Mouse (Mus musculus) liver, postnatal 0 days (tissue): ENCODE data around the gene Catsperg2. TPM values are rescaled to one million over a fixed set of nuclear protein-coding genes. Genes with fewer than 3 reads are reported as not detected.
A peak's percentile ranks its signal among the peaks of the same experiment; 100 is the strongest.
"Not testable (repeated sequence)": the region's sequence is repeated elsewhere in the genome, so short reads cannot be mapped to it uniquely, and the experiment has no call there.

ENCODE experiments used
- ATAC-seq: fragments of 200-750 bp; cut with Nextera tagmentation; 2 replicates; pipeline ENCODE4 v1.8.0; 2017; ENCODE audit warnings: mild to moderate bottlenecking, moderate library complexity
- DNase-seq: peaks from one replicate; pipeline ENCODE4 v3.0.0-alpha.2; 2016
- H3K27ac ChIP-seq: fragments of 300-500 bp; sonication (generic); 2 replicates; pipeline ENCODE4 v1.5.1; 2014; ENCODE audit warnings: antibody characterized with exemption, moderate library complexity, mild to moderate bottlenecking, low read depth
- H3K27me3 ChIP-seq: fragments of 300-500 bp; sonication (generic); 2 replicates; pipeline ENCODE4 v1.6.1; 2014; ENCODE audit warnings: low read length, control low read depth, mixed read lengths; ENCODE audit not compliant: insufficient read depth
- H3K36me3 ChIP-seq: fragments of 300-500 bp; sonication (generic); replicated peaks from 2 replicates; pipeline ENCODE4 v1.6.1; 2014; ENCODE audit warnings: mild to moderate bottlenecking, control low read depth, low read length, moderate library complexity, mixed read lengths; ENCODE audit not compliant: insufficient read depth
- H3K4me1 ChIP-seq: fragments of 300-500 bp; sonication (generic); 2 replicates; pipeline ENCODE4 v1.6.1; 2014; ENCODE audit warnings: antibody characterized with exemption, mild to moderate bottlenecking, control low read depth; ENCODE audit not compliant: insufficient read depth
- H3K4me2 ChIP-seq: fragments of 300-500 bp; sonication (generic); 2 replicates; pipeline ENCODE4 v1.6.1; 2014; ENCODE audit warnings: low read depth, mild to moderate bottlenecking, low read length, moderate library complexity, mixed read lengths
- H3K4me3 ChIP-seq: fragments of 300-500 bp; sonication (generic); 2 replicates; pipeline ENCODE4 v1.5.1; 2014; ENCODE audit warnings: low read depth, low read length
- H3K9ac ChIP-seq: fragments of 300-500 bp; sonication (generic); replicated peaks from 2 replicates; pipeline ENCODE4 v1.6.1; 2014; ENCODE audit warnings: mild to moderate bottlenecking, moderate library complexity
- H3K9me3 ChIP-seq: fragments of 300-500 bp; sonication (generic); 2 replicates; pipeline ENCODE4 v1.6.1; 2016; ENCODE audit warnings: mild to moderate bottlenecking, control low read depth, low read length, mixed read lengths
- CTCF ChIP-seq: sonication (generic); IDR thresholded peaks from 2 replicates; pipeline ENCODE4 v1.5.1; 2016; ENCODE audit warnings: antibody characterized with exemption, low read depth
- EP300 ChIP-seq: IDR thresholded peaks from 2 replicates; pipeline ENCODE4 v1.6.1; 2016; ENCODE audit warnings: antibody characterized with exemption, low read depth, mild to moderate bottlenecking
- WGBS: fragments of 180-500 bp; shearing (Covaris S2); extraction: QIAGEN DNeasy Blood & Tissue Kit; methylation state at CpG from one replicate; pipeline ENCODE4 v1.1.7; 2014; ENCODE audit not compliant: insufficient replicate concordance; 5-methylcytosine and 5-hydroxymethylcytosine counted together
- polyA plus RNA-seq: library from polyadenylated mRNA; unstranded; fragments of >200 nt; fragmentation: Nextera tagmentation; extraction: Ambion mirVana; gene quantifications from 2 replicates; pipeline ENCODE4 v1.2.1, GENCODE M21; 2015

The Catsperg2 gene
- polyA plus RNA-seq, 1 experiment from 2014 or later = not detected

GRCm38 (mm10) chr7:29767058-29767686 is 40.3 kb upstream of the Catsperg2 start:
- H3K27ac ChIP-seq = peak overlapping the region; percentile 90
- TF ChIP-seq EP300 (no peak), CTCF (no peak)
- WGBS = 1% methylated on average over 15 of the region's 15 CpGs
- ATAC-seq (peak; percentile 63), DNase-seq (peak; percentile 80)
- H3K4me2 ChIP-seq = peak overlapping the region; percentile 94
- H3K9me3 ChIP-seq = no peaks in the 10 kb centered on the region
- peaks cover 19% of the 10 kb centered on the region for H3K4me1 ChIP-seq
- H3K9ac ChIP-seq = peak overlapping the region; percentile 54
- H3K27me3 ChIP-seq = no peaks in the 10 kb centered on the region
- H3K36me3 ChIP-seq = peaks cover 2% of the 10 kb centered on the region; the same call in 1 of the 2 replicates
- H3K4me3 ChIP-seq = peak overlapping the region; percentile 67

DNA sequence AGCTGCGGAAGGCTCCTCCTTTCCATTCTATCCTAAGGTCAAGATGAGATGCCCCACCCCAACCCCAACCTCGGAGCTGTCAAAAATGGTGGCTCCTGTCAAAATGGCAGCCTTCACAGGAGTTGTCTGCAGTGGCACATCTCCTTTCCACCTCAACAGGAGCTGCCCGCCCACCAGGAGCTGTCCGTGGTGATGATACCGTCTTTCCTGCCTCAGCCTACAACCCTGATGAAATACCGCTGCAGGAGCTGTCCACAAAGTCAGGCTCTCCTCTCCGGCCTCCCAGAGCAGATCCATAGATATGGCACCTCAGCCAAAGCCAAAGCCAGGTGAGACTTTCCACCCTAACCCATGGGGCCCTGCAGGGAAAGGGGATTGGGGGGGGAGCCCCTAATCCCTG is 37.9 kb upstream of the Catsperg2 start:
- 84% methylated on average over 7 of the region's 7 CpGs for WGBS
- no peak for DNase-seq

DNA sequence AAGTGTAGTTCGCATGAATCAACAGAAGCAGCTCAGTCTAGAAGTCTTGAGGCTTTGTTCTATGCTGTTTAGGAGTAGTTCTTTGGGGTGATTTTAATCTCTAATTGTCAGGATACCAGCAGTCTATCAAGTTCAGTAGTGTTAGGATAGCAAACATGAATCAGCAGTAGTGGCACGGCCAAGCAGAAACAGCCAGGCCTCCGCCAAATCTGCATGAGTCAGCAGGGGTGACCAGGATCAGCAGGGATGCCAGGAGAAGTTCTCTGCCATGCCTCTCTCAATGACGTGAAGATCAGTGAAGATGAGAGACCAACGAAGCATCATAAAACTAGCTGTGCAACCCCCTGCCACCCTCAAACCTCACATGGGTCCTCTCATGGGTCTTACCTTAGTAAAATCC is 33.6 kb upstream of the Catsperg2 start:
- 76% methylated on average over 5 of the region's 5 CpGs for WGBS
- no peak overlapping the region for H3K4me3 ChIP-seq

More for the DNA sequence above, 37.9 kb upstream of the Catsperg2 start:
- H3K4me2 ChIP-seq = no peak overlapping the region
- no peak for ATAC-seq
- H3K27ac ChIP-seq = no peak overlapping the region
- no peaks in the 10 kb centered on the region for H3K36me3 ChIP-seq
- H3K9ac ChIP-seq = no peak overlapping the region
- no peaks in the 10 kb centered on the region for H3K9me3 ChIP-seq
- peaks cover 13% of the 10 kb centered on the region for H3K4me1 ChIP-seq
- H3K4me3 ChIP-seq = no peak overlapping the region
- no peaks in the 10 kb centered on the region for H3K27me3 ChIP-seq
- no peak for TF ChIP-seq CTCF
- no peak for TF ChIP-seq EP300

GRCm38 (mm10) chr7:29742258-29742657 is 15.4 kb upstream of the Catsperg2 start:
- DNase-seq (no peak), ATAC-seq (peak; percentile 71)
- no peak overlapping the region for H3K4me3 ChIP-seq
- no peaks in the 10 kb centered on the region for H3K27me3 ChIP-seq
- no peak overlapping the region for H3K27ac ChIP-seq
- no peak overlapping the region for H3K9ac ChIP-seq
- H3K9me3 ChIP-seq = 0 out of 2 replicates have a peak, but pooled peaks cover 6% of the 10 kb centered on the region
- no peaks in the 10 kb centered on the region for H3K36me3 ChIP-seq
- 62% methylated on average over 3 of the region's 3 CpGs for WGBS
- no peak overlapping the region for H3K4me2 ChIP-seq
- no peaks in the 10 kb centered on the region for H3K4me1 ChIP-seq
- TF ChIP-seq EP300 = no peak
- TF ChIP-seq CTCF = no peak

More for the DNA sequence above, 33.6 kb upstream of the Catsperg2 start:
- H3K36me3 ChIP-seq = no peaks in the 10 kb centered on the region
- no peak for TF ChIP-seq EP300
- no peak for TF ChIP-seq CTCF
- H3K4me1 ChIP-seq = no peaks in the 10 kb centered on the region
- H3K27me3 ChIP-seq = no peaks in the 10 kb centered on the region
- DNase-seq (no peak), ATAC-seq (no peak)
- H3K9ac ChIP-seq = no peak overlapping the region
- H3K4me2 ChIP-seq = no peak overlapping the region
- H3K27ac ChIP-seq = no peak overlapping the region
- H3K9me3 ChIP-seq = peaks cover 6% of the 10 kb centered on the region; the same call in 1 of the 2 replicates

DNA sequence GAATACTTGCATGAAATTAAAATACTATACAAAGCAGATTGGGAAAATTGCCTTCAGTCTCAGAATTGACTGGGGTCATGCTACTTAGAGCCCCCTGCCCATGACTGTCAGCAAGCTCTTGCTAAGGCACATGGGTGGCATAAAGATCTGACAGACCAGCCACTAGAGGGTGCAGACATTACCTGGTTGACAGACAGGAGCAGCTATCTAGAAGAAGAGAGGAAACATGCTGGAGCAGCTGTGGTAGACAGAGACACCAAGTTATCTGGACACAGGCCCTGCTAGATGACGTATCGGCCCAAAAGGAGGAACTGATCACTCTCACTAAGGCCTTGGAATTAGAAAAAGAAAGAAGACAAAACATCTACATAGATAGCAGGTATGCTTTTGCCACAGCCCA is 1.2 kb upstream of the Catsperg2 start:
- ATAC-seq (no peak), DNase-seq (no peak)
- Histone ChIP-seq H3K4me2 (no peak overlapping the region), H3K4me1 (no peaks in the 10 kb centered on the region), H3K9ac (no peak overlapping the region), H3K27ac (no peak overlapping the region), H3K36me3 (no peaks in the 10 kb centered on the region), H3K9me3 (peaks cover 18% of the 10 kb centered on the region), H3K27me3 (no peaks in the 10 kb centered on the region), H3K4me3 (no peak overlapping the region)
- 61% methylated on average over 2 of the region's 2 CpGs for WGBS
- peak; percentile 28 for TF ChIP-seq CTCF
- no peak for TF ChIP-seq EP300

DNA sequence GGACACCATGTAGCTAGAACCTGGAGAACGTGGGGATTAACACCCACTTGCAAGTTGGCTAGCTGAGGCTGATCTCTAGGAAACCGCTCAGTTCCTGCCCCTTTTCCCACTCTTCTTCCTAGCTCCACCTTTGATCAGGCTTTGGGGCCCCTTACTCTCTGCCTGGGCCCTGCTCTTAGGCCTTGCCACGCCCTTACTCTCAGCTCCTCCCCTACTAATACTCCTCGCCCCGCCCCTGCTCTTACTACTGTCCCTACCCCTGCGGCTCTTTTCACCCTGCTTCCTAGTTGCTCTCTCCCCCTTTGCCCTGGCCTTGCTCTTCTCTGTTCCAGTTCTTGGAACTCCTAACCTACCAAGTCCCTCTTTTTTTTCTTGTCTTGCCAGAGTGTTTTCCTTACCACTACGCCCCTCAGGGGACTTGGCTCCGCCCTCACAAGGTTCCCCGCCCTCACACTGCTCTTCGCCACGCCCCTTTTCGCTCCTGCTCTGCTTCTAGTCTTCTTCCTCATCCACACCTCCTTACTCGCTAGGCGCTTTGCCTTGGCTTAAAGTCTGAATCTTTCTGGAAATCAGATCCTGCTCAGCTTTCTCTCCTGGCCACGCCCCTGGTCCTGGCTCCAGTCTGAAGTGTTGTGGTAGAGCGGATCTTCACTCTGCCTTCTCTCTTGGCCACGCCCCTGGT is 1.2 kb downstream of the Catsperg2 start:
- H3K36me3 ChIP-seq, H3K9ac ChIP-seq, H3K4me2 ChIP-seq, DNase-seq, H3K27ac ChIP-seq, H3K27me3 ChIP-seq, ATAC-seq, H3K4me1 ChIP-seq, H3K4me3 ChIP-seq, H3K9me3 ChIP-seq: not testable (repeated sequence)
- WGBS = 24% methylated on average over 16 of the region's 17 CpGs

DNA sequence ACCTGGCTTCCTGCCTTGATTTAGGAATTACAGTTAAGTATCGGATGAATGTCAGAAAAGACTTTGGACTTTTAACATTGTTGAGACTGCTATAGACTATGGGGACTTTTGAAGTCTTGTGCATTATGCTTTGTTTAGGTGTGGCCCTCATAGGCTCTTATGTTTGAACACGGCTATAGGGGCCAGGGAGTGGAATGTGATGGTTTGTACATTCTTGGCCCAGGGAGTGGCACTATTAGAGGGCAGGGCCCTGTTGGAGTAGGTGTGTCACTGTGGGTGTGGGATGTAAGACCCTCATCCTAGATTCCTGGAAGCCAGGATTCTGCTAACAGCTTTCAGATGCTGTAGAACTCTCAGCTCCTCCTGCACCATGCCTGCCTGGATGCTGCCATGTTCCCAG is 17.9 kb downstream of the Catsperg2 start:
- not testable (repeated sequence) for DNase-seq, H3K27ac ChIP-seq, H3K36me3 ChIP-seq, H3K4me1 ChIP-seq, H3K27me3 ChIP-seq, ATAC-seq, H3K4me2 ChIP-seq, H3K4me3 ChIP-seq, H3K9me3 ChIP-seq, H3K9ac ChIP-seq
- WGBS = 73% methylated on average over 2 of the region's 2 CpGs

GRCm38 (mm10) chr7:29695231-29695630 is 31.6 kb downstream of the Catsperg2 start:
- not testable (repeated sequence) for H3K36me3 ChIP-seq, ATAC-seq, H3K4me1 ChIP-seq, H3K9me3 ChIP-seq, H3K4me2 ChIP-seq, H3K27me3 ChIP-seq, H3K27ac ChIP-seq, DNase-seq, H3K4me3 ChIP-seq, H3K9ac ChIP-seq
- 78% methylated on average over 3 of the region's 3 CpGs for WGBS
